Mouse (Mus musculus): ENCODE measurements at regions not wholly inside any gene's neighbourhood (a gene's known extent, or its start where the extent isn't known, plus 50 kb on each side); places are given as distances from the start of the nearest gene placed in this dataset.
A peak's percentile ranks its signal among the peaks of the same experiment; 100 is the strongest.

GRCm38 (mm10) chr9:122476356-122476755 lies 124.9 kb downstream of the Abhd5 start:
- no peak overlapping the region for H3K4me2 ChIP-seq
- DNase-seq (ENCODE audit: low spot score, missing footprints) (peak; percentile 73), ATAC-seq (ENCODE audit: low FRiP score) (0 out of 2 replicates have a peak, but pooled peaks have one; percentile 38)
- H3K36me3 ChIP-seq (ENCODE audit: control insufficient read depth, insufficient read depth, low read length), result no peaks in the 10 kb centered on the region
- H3K27me3 ChIP-seq (ENCODE audit: control insufficient read depth, insufficient read depth, low read length), result no peaks in the 10 kb centered on the region
- H3K9ac ChIP-seq (ENCODE audit: low read length), result no peak overlapping the region
- WGBS, result 64% methylated on average over 3 of the region's 3 CpGs
- no peak overlapping the region for H3K4me3 ChIP-seq (ENCODE audit: low read depth, low read length)
- H3K27ac ChIP-seq (ENCODE audit: low read depth, low read length), result no peak overlapping the region
- H3K9me3 ChIP-seq (ENCODE audit: control insufficient read depth, low read length), result no peaks in the 10 kb centered on the region
- H3K4me1 ChIP-seq (ENCODE audit: control insufficient read depth, insufficient read depth, low read length), result no peaks in the 10 kb centered on the region

- Histone ChIP-seq H3K36me3 (ENCODE audit: control insufficient read depth, insufficient read depth, low read length) (no peaks in the 10 kb centered on the region), H3K4me3 (ENCODE audit: low read depth, low read length) (no peak overlapping the region), H3K27ac (ENCODE audit: low read depth, low read length) (no peak overlapping the region), H3K9ac (ENCODE audit: low read length) (no peak overlapping the region), H3K4me1 (ENCODE audit: control insufficient read depth, insufficient read depth, low read length) (no peaks in the 10 kb centered on the region), H3K4me2 (no peak overlapping the region), H3K27me3 (ENCODE audit: control insufficient read depth, insufficient read depth, low read length) (no peaks in the 10 kb centered on the region), H3K9me3 (ENCODE audit: control insufficient read depth, low read length) (no peaks in the 10 kb centered on the region)
- ATAC-seq (ENCODE audit: low FRiP score) (no peak), DNase-seq (ENCODE audit: low spot score, missing footprints) (peak; percentile 62)
- WGBS, result 87% methylated on average over 5 of the region's 5 CpGs
Measured at GRCm38 (mm10) chr9:122487001-122487400, 135.6 kb downstream of the Abhd5 start.

DNA sequence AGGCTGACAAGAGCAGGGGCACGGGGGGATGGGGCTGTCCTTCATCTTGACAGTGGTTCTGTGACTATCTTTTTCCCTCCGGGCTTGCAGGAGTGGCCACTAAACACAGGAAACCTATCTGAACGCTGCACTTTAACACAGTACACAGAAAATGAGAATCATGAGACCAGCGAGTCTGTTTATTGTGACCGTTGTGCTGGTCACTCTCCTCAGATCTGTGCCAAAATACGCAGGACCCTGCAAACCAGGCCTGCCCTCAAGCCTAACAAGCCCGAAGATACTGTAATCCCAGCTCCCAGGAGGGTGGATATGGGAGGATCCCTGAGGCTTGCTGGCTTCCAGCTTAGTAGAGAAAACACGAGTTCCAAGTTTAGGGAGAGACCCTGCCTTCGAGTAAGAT lies 143.3 kb downstream of the Abhd5 start:
- Histone ChIP-seq H3K9ac (ENCODE audit: low read length) (no peak overlapping the region), H3K27ac (ENCODE audit: low read depth, low read length) (no peak overlapping the region), H3K27me3 (ENCODE audit: control insufficient read depth, insufficient read depth, low read length) (no peaks in the 10 kb centered on the region), H3K4me2 (no peak overlapping the region), H3K36me3 (ENCODE audit: control insufficient read depth, insufficient read depth, low read length) (no peaks in the 10 kb centered on the region), H3K9me3 (ENCODE audit: control insufficient read depth, low read length) (no peaks in the 10 kb centered on the region), H3K4me1 (ENCODE audit: control insufficient read depth, insufficient read depth, low read length) (no peaks in the 10 kb centered on the region), H3K4me3 (ENCODE audit: low read depth, low read length) (no peak overlapping the region)
- peak; percentile 51 for DNase-seq (ENCODE audit: low spot score, missing footprints)
- no peak for ATAC-seq (ENCODE audit: low FRiP score)
- WGBS, result 80% methylated on average over 9 of the region's 9 CpGs

- no peaks in the 10 kb centered on the region for H3K4me1 ChIP-seq (ENCODE audit: control insufficient read depth, insufficient read depth, low read length)
- H3K9ac ChIP-seq (ENCODE audit: low read length), result no peak overlapping the region
- no peak for DNase-seq (ENCODE audit: low spot score, missing footprints)
- 84% methylated on average over 2 of the region's 2 CpGs for WGBS
- H3K9me3 ChIP-seq (ENCODE audit: control insufficient read depth, low read length), result no peaks in the 10 kb centered on the region
- H3K27ac ChIP-seq (ENCODE audit: low read depth, low read length), result no peak overlapping the region
- no peaks in the 10 kb centered on the region for H3K36me3 ChIP-seq (ENCODE audit: control insufficient read depth, insufficient read depth, low read length)
- no peaks in the 10 kb centered on the region for H3K27me3 ChIP-seq (ENCODE audit: control insufficient read depth, insufficient read depth, low read length)
- H3K4me3 ChIP-seq (ENCODE audit: low read depth, low read length), result no peak overlapping the region
- no peak overlapping the region for H3K4me2 ChIP-seq
- ATAC-seq (ENCODE audit: low FRiP score), result no peak
Measured at GRCm38 (mm10) chr9:122496482-122496985, 145.1 kb downstream of the Abhd5 start.

DNA sequence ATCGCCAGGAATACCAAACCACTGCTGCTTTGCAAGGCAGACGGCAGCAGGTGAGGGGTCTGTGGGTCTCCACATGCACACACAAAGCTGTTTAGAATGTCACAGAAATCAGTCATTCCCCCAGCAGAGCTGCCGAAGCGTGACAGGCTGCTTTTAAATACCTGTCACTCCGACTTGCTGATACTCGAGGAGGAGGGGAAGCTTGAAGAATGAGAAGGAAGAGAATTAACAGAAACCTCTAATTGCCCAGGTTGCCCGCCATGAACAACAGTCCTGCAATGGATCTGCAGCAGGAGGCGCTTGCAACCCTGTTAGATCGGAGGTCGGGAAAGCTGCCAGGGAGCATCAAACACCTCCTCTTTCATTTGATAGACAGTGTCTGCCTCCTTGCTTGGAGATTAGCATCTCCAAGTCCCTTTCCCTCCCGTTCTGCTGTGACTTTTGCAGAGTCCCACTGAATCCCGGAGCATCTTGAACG lies 150.5 kb downstream of the Abhd5 start:
- H3K27me3 ChIP-seq (ENCODE audit: control insufficient read depth, insufficient read depth, low read length), result no peaks in the 10 kb centered on the region
- H3K4me3 ChIP-seq (ENCODE audit: low read depth, low read length), result no peak overlapping the region
- no peak overlapping the region for H3K4me2 ChIP-seq
- DNase-seq (ENCODE audit: low spot score, missing footprints) (peak; percentile 87), ATAC-seq (ENCODE audit: low FRiP score) (no peak)
- H3K36me3 ChIP-seq (ENCODE audit: control insufficient read depth, insufficient read depth, low read length), result no peaks in the 10 kb centered on the region
- WGBS, result 30% methylated on average over 13 of the region's 13 CpGs
- H3K4me1 ChIP-seq (ENCODE audit: control insufficient read depth, insufficient read depth, low read length), result no peaks in the 10 kb centered on the region
- no peaks in the 10 kb centered on the region for H3K9me3 ChIP-seq (ENCODE audit: control insufficient read depth, low read length)
- H3K9ac ChIP-seq (ENCODE audit: low read length), result no peak overlapping the region
- no peak overlapping the region for H3K27ac ChIP-seq (ENCODE audit: low read depth, low read length)

DNA sequence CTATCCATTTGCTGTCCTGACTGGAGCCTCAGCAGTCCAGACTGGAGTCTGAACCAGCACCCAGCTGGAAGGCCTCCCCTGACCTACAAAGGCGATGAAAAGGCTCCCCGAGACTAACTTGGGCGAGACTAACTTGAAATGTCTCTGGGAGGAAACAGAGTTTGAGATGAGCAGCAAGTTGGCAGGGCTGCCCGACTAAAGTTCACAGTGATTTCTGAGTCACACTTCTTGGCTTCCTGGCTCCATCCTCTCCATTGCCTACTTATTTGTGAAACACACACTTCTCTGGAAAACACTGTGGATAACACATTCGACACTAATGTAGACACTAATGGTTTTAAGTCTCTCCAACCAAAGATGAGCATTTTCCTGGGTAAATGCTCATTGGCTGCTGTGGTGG lies 170.2 kb downstream of the Abhd5 start:
- no peak for DNase-seq (ENCODE audit: low spot score, missing footprints)
- H3K4me2 ChIP-seq, result no peak overlapping the region
- H3K27me3 ChIP-seq (ENCODE audit: control insufficient read depth, insufficient read depth, low read length), result no peaks in the 10 kb centered on the region; the same call in 1 of the 2 replicates
- H3K9me3 ChIP-seq (ENCODE audit: control insufficient read depth, low read length), result no peaks in the 10 kb centered on the region
- H3K27ac ChIP-seq (ENCODE audit: low read depth, low read length), result no peak overlapping the region
- WGBS, result 86% methylated on average over 5 of the region's 5 CpGs
- H3K36me3 ChIP-seq (ENCODE audit: control insufficient read depth, insufficient read depth, low read length), result no peaks in the 10 kb centered on the region
- H3K4me3 ChIP-seq (ENCODE audit: low read depth, low read length), result no peak overlapping the region
- ATAC-seq (ENCODE audit: low FRiP score), result no peak
- peaks cover 6% of the 10 kb centered on the region; the same call in 1 of the 2 replicates for H3K4me1 ChIP-seq (ENCODE audit: control insufficient read depth, insufficient read depth, low read length)
- no peak overlapping the region for H3K9ac ChIP-seq (ENCODE audit: low read length)

DNA sequence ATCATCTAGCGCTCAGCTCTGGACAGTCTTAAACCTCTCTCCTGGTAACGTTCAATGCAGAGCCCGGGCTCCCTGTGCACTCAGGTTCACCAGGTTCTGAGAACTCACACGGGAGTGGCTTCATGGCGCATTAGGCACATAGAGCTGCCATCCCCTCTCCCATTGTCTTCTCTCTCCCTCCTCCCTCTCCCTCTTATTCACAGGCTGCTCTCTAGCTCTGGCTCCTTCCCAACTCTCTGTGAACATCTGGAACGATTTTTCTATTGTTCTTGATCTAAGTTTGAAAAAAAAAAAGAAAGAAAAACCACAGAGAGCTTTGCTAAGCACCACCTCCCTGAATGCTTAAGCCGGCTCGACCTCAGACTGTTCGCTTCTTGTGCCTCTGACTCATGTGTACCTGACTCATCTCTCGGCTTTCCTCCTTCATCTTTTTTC lies 174.2 kb downstream of the Abhd5 start:
- H3K9me3 ChIP-seq (ENCODE audit: control insufficient read depth, low read length), result no peaks in the 10 kb centered on the region
- no peak overlapping the region for H3K9ac ChIP-seq (ENCODE audit: low read length)
- no peak for ATAC-seq (ENCODE audit: low FRiP score)
- H3K4me3 ChIP-seq (ENCODE audit: low read depth, low read length), result no peak overlapping the region
- H3K4me1 ChIP-seq (ENCODE audit: control insufficient read depth, insufficient read depth, low read length), result peaks cover 6% of the 10 kb centered on the region; the same call in 1 of the 2 replicates
- no peaks in the 10 kb centered on the region; the same call in 1 of the 2 replicates for H3K27me3 ChIP-seq (ENCODE audit: control insufficient read depth, insufficient read depth, low read length)
- no peak overlapping the region for H3K27ac ChIP-seq (ENCODE audit: low read depth, low read length)
- H3K36me3 ChIP-seq (ENCODE audit: control insufficient read depth, insufficient read depth, low read length), result no peaks in the 10 kb centered on the region
- WGBS, result 19% methylated on average over 10 of the region's 10 CpGs
- H3K4me2 ChIP-seq, result no peak overlapping the region
- DNase-seq (ENCODE audit: low spot score, missing footprints), result no peak

DNA sequence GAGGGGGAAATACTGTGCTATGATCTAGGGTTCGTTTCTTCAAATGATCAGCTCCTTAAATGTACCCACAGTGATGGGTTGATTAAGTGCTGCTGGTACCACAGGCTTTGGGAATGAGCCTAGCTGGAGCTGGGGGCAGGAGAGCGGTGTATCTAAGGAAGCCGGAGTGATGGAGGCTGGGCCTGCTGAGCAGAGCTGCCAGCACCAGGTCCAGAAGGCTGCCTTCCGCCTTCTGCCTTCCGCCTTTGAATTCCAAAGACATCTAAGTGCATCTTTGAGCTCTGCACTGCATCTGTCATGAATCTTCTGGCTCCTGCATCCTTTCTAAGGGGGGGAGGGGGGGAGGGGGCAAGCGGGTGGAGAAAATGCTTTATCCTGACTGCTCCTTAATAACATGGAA lies 176.9 kb downstream of the Abhd5 start:
- Histone ChIP-seq H3K9me3 (ENCODE audit: control insufficient read depth, low read length) (no peaks in the 10 kb centered on the region), H3K27me3 (ENCODE audit: control insufficient read depth, insufficient read depth, low read length) (no peaks in the 10 kb centered on the region), H3K9ac (ENCODE audit: low read length) (no peak overlapping the region), H3K4me2 (no peak overlapping the region), H3K4me1 (ENCODE audit: control insufficient read depth, insufficient read depth, low read length) (peaks cover 6% of the 10 kb centered on the region; the same call in 1 of the 2 replicates), H3K36me3 (ENCODE audit: control insufficient read depth, insufficient read depth, low read length) (no peaks in the 10 kb centered on the region), H3K4me3 (ENCODE audit: low read depth, low read length) (no peak overlapping the region), H3K27ac (ENCODE audit: low read depth, low read length) (no peak overlapping the region)
- DNase-seq (ENCODE audit: low spot score, missing footprints) (no peak), ATAC-seq (ENCODE audit: low FRiP score) (no peak)
- 74% methylated on average over 5 of the region's 6 CpGs for WGBS

DNA sequence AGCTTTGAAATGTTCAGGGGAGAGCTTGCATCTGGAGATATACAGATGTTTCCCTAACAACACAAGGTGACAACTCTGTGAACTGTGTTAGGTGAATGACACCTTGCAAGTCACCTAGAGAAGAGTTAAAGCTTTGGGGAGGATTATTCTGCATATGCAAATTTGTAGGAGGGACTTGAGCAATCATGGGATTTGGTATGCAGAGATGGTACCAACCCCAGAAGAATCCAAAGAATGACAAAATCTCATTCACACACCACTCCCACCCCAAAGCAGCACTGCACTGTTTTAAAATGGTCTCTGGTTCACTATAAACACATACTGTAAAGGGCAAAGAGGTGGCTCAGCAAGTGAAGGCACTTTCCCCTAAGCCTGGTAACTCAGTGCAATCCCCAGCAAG lies 178.3 kb downstream of the Abhd5 start:
- DNase-seq (ENCODE audit: low spot score, missing footprints), result no peak
- H3K4me2 ChIP-seq, result no peak overlapping the region
- H3K4me3 ChIP-seq (ENCODE audit: low read depth, low read length), result no peak overlapping the region
- peaks cover 6% of the 10 kb centered on the region; the same call in 1 of the 2 replicates for H3K4me1 ChIP-seq (ENCODE audit: control insufficient read depth, insufficient read depth, low read length)
- H3K9ac ChIP-seq (ENCODE audit: low read length), result no peak overlapping the region
- H3K9me3 ChIP-seq (ENCODE audit: control insufficient read depth, low read length), result no peaks in the 10 kb centered on the region
- H3K27ac ChIP-seq (ENCODE audit: low read depth, low read length), result no peak overlapping the region
- H3K36me3 ChIP-seq (ENCODE audit: control insufficient read depth, insufficient read depth, low read length), result no peaks in the 10 kb centered on the region
- no peaks in the 10 kb centered on the region for H3K27me3 ChIP-seq (ENCODE audit: control insufficient read depth, insufficient read depth, low read length)
- no peak for ATAC-seq (ENCODE audit: low FRiP score)
